Mouse (Mus musculus) liver, postnatal 0 days (tissue): ENCODE data around the gene Dao. TPM values are rescaled to one million over a fixed set of nuclear protein-coding genes. Genes with fewer than 3 reads are reported as not detected.

ENCODE experiments used
- ATAC-seq: fragments of 200-750 bp; cut with Nextera tagmentation; 2 replicates; pipeline ENCODE4 v1.8.0; 2017; ENCODE audit warnings: mild to moderate bottlenecking, moderate library complexity
- DNase-seq: peaks from one replicate; pipeline ENCODE4 v3.0.0-alpha.2; 2016
- H3K27ac ChIP-seq: fragments of 300-500 bp; sonication (generic); 2 replicates; pipeline ENCODE4 v1.5.1; 2014; ENCODE audit warnings: antibody characterized with exemption, moderate library complexity, mild to moderate bottlenecking, low read depth
- H3K27me3 ChIP-seq: fragments of 300-500 bp; sonication (generic); 2 replicates; pipeline ENCODE4 v1.6.1; 2014; ENCODE audit warnings: low read length, control low read depth, mixed read lengths; ENCODE audit not compliant: insufficient read depth
- H3K36me3 ChIP-seq: fragments of 300-500 bp; sonication (generic); replicated peaks from 2 replicates; pipeline ENCODE4 v1.6.1; 2014; ENCODE audit warnings: mild to moderate bottlenecking, control low read depth, low read length, moderate library complexity, mixed read lengths; ENCODE audit not compliant: insufficient read depth
- H3K4me1 ChIP-seq: fragments of 300-500 bp; sonication (generic); 2 replicates; pipeline ENCODE4 v1.6.1; 2014; ENCODE audit warnings: antibody characterized with exemption, mild to moderate bottlenecking, control low read depth; ENCODE audit not compliant: insufficient read depth
- H3K4me2 ChIP-seq: fragments of 300-500 bp; sonication (generic); 2 replicates; pipeline ENCODE4 v1.6.1; 2014; ENCODE audit warnings: low read depth, mild to moderate bottlenecking, low read length, moderate library complexity, mixed read lengths
- H3K4me3 ChIP-seq: fragments of 300-500 bp; sonication (generic); 2 replicates; pipeline ENCODE4 v1.5.1; 2014; ENCODE audit warnings: low read depth, low read length
- H3K9ac ChIP-seq: fragments of 300-500 bp; sonication (generic); replicated peaks from 2 replicates; pipeline ENCODE4 v1.6.1; 2014; ENCODE audit warnings: mild to moderate bottlenecking, moderate library complexity
- H3K9me3 ChIP-seq: fragments of 300-500 bp; sonication (generic); 2 replicates; pipeline ENCODE4 v1.6.1; 2016; ENCODE audit warnings: mild to moderate bottlenecking, control low read depth, low read length, mixed read lengths
- CTCF ChIP-seq: sonication (generic); IDR thresholded peaks from 2 replicates; pipeline ENCODE4 v1.5.1; 2016; ENCODE audit warnings: antibody characterized with exemption, low read depth
- EP300 ChIP-seq: IDR thresholded peaks from 2 replicates; pipeline ENCODE4 v1.6.1; 2016; ENCODE audit warnings: antibody characterized with exemption, low read depth, mild to moderate bottlenecking
- WGBS: fragments of 180-500 bp; shearing (Covaris S2); extraction: QIAGEN DNeasy Blood & Tissue Kit; methylation state at CpG from one replicate; pipeline ENCODE4 v1.1.7; 2014; ENCODE audit not compliant: insufficient replicate concordance; 5-methylcytosine and 5-hydroxymethylcytosine counted together
- polyA plus RNA-seq: library from polyadenylated mRNA; unstranded; fragments of >200 nt; fragmentation: Nextera tagmentation; extraction: Ambion mirVana; gene quantifications from 2 replicates; pipeline ENCODE4 v1.2.1, GENCODE M21; 2015

Dao gene
- polyA plus RNA-seq, 1 experiment from 2014 or later, result not detected

DNA sequence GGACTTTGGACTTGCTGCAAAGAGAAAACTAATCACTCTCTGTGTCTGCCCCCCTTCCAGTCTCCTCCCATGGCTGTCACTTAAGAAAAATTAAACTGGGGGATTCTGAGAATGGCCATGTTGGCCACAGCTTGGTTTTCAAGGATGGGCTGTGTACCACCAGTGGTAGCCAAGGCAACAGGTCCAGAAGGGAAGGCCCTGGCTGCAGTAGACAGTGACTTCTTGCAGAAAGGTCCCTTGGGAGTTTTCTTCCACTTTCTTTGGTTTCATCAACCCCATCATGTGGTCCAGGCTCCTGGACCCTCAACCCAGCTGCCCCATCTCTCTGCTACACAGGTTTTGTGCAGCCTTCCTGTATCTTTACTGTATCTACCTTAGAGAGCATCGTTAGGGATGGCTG, 37.4 kb downstream of the Dao start:
- TF ChIP-seq EP300 (no peak), CTCF (no peak)
- WGBS, result 30% methylated on average over 1 of the region's 1 CpGs
- no peak overlapping the region for H3K27ac ChIP-seq
- no peak for ATAC-seq
- no peaks in the 10 kb centered on the region for H3K9me3 ChIP-seq
- H3K27me3 ChIP-seq, result no peaks in the 10 kb centered on the region
- H3K4me2 ChIP-seq, result no peak overlapping the region
- H3K9ac ChIP-seq, result no peak overlapping the region
- no peak overlapping the region for H3K4me3 ChIP-seq
- no peaks in the 10 kb centered on the region for H3K36me3 ChIP-seq
- no peaks in the 10 kb centered on the region for H3K4me1 ChIP-seq
- no peak for DNase-seq

DNA sequence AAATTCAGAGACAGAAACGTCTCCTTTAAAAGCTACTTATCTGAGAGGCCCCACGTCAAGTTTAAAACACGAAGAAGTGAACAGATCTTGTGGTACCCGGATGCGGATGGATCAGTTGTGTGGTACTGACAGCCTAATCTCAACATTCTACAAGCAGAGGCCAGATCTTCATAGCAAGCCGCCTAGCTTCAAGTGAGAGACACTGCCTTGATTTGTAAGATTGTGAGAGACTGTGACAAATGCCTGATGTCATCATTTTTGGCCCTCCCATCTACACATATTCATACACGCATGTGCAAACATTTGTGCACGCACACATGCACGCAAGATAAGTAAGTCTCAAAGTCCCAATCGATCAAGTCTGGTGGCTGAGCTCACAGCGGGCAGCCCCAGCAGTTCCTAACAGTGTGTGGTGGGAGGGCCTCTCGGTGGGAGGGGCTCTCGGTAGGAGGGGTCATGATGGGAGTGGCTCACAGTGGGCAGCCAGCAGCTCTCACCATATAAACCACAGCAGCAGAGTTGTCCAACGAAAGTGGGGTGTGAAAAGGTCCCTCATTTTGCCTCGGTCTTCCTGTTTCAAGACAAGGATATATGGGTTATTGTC, 37.9 kb downstream of the Dao start:
- ATAC-seq (peak; percentile 96), DNase-seq (peak; percentile 71)
- Histone ChIP-seq H3K4me3 (no peak overlapping the region), H3K9me3 (no peaks in the 10 kb centered on the region), H3K36me3 (no peaks in the 10 kb centered on the region), H3K4me2 (no peak overlapping the region), H3K9ac (no peak overlapping the region), H3K4me1 (no peaks in the 10 kb centered on the region), H3K27me3 (no peaks in the 10 kb centered on the region), H3K27ac (no peak overlapping the region)
- WGBS, result 12% methylated on average over 15 of the region's 15 CpGs
- TF ChIP-seq EP300, result no peak
- peak; percentile 18; the same call in 1 of the 2 replicates for TF ChIP-seq CTCF

DNA sequence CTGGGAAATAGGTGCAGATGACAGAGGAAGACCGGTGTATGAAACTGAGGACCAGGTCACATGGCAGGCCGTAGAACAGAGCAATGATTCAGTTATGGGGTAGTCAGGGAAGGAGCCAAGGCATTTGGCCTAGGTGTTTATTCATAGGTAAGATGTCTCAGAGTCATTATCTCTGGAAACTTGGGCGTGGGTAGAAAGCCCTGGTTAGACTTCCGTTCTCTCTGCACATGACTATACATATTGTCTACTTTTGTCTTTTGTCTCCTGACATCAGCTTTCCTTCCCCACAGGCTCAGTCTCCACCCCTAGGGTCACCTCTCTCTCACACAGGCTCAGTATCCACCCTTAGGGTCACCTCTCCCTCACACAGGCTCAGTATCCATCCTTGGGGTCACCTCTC, 40.3 kb downstream of the Dao start:
- no peaks in the 10 kb centered on the region for H3K9me3 ChIP-seq
- no peak for TF ChIP-seq CTCF
- no peak for TF ChIP-seq EP300
- no peak for ATAC-seq
- H3K4me1 ChIP-seq, result no peaks in the 10 kb centered on the region
- no peak for DNase-seq
- no peak overlapping the region for H3K4me2 ChIP-seq
- no peak overlapping the region for H3K4me3 ChIP-seq
- no peaks in the 10 kb centered on the region for H3K27me3 ChIP-seq
- H3K9ac ChIP-seq, result no peak overlapping the region
- H3K36me3 ChIP-seq, result no peaks in the 10 kb centered on the region
- H3K27ac ChIP-seq, result no peak overlapping the region
- 73% methylated on average over 4 of the region's 4 CpGs for WGBS

DNA sequence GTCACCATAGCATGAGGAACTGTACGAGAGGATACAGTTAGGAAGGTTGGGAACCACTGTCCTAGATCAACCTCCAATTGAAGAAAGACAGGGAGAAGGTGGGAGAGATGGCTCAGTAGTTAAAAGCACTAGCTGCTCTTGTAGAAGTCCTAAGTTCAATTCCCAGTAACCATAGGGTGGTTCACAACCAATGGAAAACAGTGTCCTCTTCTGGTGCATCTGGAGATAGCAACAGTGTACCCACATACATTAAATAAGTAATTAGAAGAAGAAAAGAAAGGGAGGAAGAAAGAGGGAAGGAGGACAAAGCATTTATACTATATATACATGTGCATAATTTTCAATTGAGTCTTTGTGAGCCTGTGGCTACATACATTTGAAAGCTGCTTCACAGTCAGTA, 41.6 kb downstream of the Dao start:
- no peaks in the 10 kb centered on the region for H3K9me3 ChIP-seq
- no peak overlapping the region for H3K27ac ChIP-seq
- H3K36me3 ChIP-seq, result no peaks in the 10 kb centered on the region
- TF ChIP-seq CTCF (peak; percentile 76), EP300 (no peak)
- H3K4me2 ChIP-seq, result no peak overlapping the region
- 63% methylated on average over 1 of the region's 1 CpGs for whole genome bisulfite sequencing
- no peak overlapping the region for H3K9ac ChIP-seq
- ATAC-seq, result no peak
- H3K27me3 ChIP-seq, result no peaks in the 10 kb centered on the region
- H3K4me3 ChIP-seq, result no peak overlapping the region
- no peak for DNase-seq
- H3K4me1 ChIP-seq, result no peaks in the 10 kb centered on the region

DNA sequence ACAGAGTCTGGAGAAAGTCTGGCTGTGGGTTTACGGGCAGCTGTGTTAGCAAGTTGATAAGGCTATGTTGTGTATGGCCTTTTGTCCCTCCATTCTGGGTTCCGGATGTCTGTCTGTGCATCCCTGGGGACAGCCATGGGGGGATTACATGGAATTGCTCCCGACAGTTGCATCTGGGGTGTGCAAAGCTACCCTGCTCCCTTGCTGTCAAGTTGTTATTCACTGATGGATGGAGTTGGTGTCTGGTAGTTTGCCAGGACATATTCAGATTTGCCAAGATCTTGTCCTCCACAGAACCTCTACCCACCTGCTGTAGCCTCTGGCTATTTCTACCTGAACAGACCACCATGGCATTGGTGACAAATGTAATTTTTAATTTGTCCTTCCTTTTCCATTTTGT, 42.6 kb downstream of the Dao start:
- Histone ChIP-seq H3K9me3 (no peaks in the 10 kb centered on the region), H3K36me3 (no peaks in the 10 kb centered on the region), H3K27me3 (no peaks in the 10 kb centered on the region), H3K4me3 (no peak overlapping the region), H3K4me1 (no peaks in the 10 kb centered on the region), H3K9ac (no peak overlapping the region), H3K27ac (no peak overlapping the region), H3K4me2 (no peak overlapping the region)
- ATAC-seq (no peak), DNase-seq (no peak)
- TF ChIP-seq CTCF (no peak), EP300 (no peak)
- 44% methylated on average over 3 of the region's 3 CpGs for WGBS

DNA sequence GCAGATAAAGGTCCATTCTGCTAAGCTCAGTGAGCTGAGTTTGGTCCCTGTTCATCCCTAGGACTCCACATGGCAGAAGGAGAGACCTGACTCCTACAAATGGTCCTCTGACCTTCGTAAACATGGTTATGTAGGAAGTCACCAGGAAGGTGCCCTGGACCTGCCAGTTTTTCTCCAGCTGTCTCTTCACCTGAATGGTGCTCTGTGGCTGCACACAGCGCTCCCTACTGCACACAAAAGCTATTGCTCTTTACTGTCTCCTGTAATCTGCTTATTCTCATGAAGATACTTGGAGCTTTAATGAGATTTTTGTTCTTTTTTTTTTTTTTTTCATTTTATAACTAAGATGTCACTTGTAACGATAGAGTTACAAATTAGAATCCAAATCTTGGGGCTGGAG, 43.1 kb downstream of the Dao start:
- no peak overlapping the region for H3K9ac ChIP-seq
- 40% methylated on average over 3 of the region's 3 CpGs for WGBS
- ATAC-seq (no peak), DNase-seq (no peak)
- no peak overlapping the region for H3K27ac ChIP-seq
- TF ChIP-seq EP300 (no peak), CTCF (peak; percentile 41)
- H3K27me3 ChIP-seq, result no peaks in the 10 kb centered on the region
- no peak overlapping the region for H3K4me2 ChIP-seq
- no peak overlapping the region for H3K4me3 ChIP-seq
- no peaks in the 10 kb centered on the region for H3K9me3 ChIP-seq
- H3K36me3 ChIP-seq, result no peaks in the 10 kb centered on the region
- H3K4me1 ChIP-seq, result no peaks in the 10 kb centered on the region

DNA sequence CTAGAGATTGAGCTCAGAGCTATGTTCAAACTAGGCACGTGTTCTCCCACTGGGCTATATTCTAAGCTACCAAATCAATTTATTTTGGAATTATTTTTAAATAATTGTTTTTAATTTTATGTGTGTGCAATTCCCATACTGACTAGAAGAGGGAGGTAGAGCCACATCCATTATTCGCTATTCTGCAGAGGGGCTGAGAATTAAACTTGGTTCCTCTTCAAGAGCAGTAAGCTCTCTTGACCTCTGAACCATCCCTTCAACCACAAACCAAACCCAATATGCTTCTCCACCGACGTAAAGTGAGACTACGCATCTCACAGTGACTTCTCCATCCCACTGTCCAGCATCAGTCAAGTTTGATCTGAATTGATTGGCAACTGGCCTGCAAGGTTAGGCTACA, 43.7 kb downstream of the Dao start:
- 53% methylated on average over 5 of the region's 5 CpGs for WGBS
- ATAC-seq, result no peak
- no peak for DNase-seq
- no peaks in the 10 kb centered on the region; the same call in 1 of the 2 replicates for H3K4me1 ChIP-seq
- H3K36me3 ChIP-seq, result no peaks in the 10 kb centered on the region
- no peaks in the 10 kb centered on the region for H3K9me3 ChIP-seq
- H3K27me3 ChIP-seq, result no peaks in the 10 kb centered on the region
- H3K9ac ChIP-seq, result no peak overlapping the region
- TF ChIP-seq EP300 (no peak), CTCF (no peak)
- no peak overlapping the region for H3K27ac ChIP-seq
- H3K4me2 ChIP-seq, result no peak overlapping the region
- no peak overlapping the region for H3K4me3 ChIP-seq
